Mouse (Mus musculus): ENCODE results near the gene Zc3h15.

The Zc3h15 gene

GRCm38 (mm10) chr2:83673843-83674242, 29.6 kb downstream of the Zc3h15 start:
- no peak for DNase-seq (ENCODE audit: inconsistent age in 2 of 2, low spot score in 1 of 2)

DNA sequence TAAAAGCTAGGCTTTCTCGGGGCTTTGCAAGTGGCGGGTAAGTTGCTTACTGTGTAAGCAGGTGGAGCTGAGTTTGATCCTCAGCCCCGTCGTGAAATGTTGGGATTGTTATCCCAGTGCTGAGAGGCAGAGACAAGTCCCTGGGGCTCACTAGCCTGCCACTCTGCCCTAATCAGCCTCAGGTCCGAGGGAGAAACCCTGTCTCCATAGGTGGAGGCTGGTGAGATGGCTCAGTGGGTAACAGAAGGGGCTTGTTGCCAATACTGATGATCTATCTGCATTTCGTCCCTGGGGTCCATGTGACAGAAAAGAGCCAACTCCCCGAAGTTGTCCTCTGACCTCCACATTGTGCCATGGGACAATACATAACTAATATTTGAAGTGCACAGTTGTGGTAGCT, 30.2 kb downstream of the Zc3h15 start:
- DNase-seq (ENCODE audit: inconsistent age in 2 of 2, low spot score in 1 of 2), result peak in 1 of 2 experiments; percentile 28

- DNase-seq (ENCODE audit: inconsistent age in 2 of 2, low spot score in 1 of 2), result peak; percentile 61 to 79
Observed at GRCm38 (mm10) chr2:83674896-83675295, 30.7 kb downstream of the Zc3h15 start.

DNA sequence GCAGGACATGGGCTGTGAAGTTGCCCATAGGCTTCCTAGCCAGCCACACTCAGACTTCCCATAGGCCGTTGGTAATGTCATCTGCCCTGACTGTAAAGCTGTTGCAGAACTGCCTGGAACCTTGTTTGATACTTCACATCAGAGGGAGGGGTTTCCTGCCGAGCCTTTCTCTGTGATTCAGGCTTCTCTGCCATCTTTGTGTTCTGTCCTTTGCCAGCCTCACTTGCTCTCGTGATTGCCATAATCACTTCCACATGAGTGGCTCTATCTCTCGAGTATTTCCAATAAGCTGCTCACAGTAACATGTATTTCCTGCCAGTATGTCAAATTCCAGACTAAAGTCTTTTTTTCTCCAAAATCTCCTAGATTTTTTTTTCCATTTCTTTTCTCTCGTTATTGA, 31.4 kb downstream of the Zc3h15 start:
- DNase-seq (ENCODE audit: inconsistent age in 2 of 2, low spot score in 1 of 2), result no peak

DNA sequence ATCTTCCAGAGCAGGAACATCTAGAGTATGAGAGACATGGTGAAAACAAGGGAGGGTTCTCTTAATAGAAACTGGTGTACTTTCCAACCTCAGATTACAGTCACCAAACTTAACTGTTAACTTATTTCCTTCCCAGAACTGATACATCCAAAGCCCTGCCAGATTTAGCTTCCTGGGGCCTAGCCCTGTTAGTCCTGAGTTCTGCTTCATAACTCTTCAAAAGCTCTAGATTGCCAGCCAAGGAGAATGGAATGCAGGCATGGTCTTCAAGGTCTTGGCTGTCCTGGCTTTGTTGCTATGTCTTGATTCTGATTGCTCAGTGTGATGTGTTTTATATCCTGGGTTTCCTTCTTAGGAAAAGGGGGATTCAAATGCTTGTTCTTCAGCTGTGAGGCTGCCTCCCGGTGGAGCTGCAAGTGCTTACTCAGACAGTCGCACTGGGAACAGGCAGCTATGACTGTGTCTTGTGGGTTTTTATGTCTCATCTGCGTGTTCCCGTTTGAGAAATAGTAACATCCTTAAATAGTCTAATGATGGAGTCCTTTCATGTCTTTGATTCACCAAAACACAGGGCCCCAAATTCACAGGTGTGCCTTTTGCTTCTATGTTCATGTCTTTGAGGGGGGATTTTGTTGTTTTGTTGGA, 32.1 kb downstream of the Zc3h15 start:
- peak; percentile 23 to 58 for DNase-seq (ENCODE audit: inconsistent age in 2 of 2, low spot score in 1 of 2)

- DNase-seq (ENCODE audit: inconsistent age in 2 of 2, low spot score in 1 of 2), result no peak
Observed at GRCm38 (mm10) chr2:83681332-83681731, 37.1 kb downstream of the Zc3h15 start.

- DNase-seq (ENCODE audit: inconsistent age in 2 of 2, low spot score in 1 of 2), result peak in 1 of 2 experiments; percentile 48
Observed at GRCm38 (mm10) chr2:83681785-83682184, 37.5 kb downstream of the Zc3h15 start.

DNA sequence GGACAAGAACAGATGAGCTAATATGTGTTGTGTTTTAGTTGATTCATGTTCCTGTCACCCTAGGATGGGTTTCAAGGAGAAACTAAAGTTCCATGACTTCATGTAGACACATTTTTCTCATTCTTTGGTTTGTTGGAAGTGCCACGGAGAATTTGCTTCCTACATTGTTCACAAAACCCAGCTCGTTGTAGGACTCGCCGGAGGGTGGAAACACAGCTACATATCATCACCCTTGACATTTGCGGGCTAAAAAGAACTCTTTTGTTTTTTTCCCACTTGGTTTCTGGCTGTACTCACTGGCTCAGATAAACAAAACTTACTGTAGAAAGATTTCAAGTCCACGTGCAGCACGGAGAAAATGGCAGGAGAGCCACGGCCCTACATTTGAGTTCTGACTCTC, 38.0 kb downstream of the Zc3h15 start:
- peak; percentile 27 to 73 for DNase-seq (ENCODE audit: inconsistent age in 2 of 2, low spot score in 1 of 2)

DNA sequence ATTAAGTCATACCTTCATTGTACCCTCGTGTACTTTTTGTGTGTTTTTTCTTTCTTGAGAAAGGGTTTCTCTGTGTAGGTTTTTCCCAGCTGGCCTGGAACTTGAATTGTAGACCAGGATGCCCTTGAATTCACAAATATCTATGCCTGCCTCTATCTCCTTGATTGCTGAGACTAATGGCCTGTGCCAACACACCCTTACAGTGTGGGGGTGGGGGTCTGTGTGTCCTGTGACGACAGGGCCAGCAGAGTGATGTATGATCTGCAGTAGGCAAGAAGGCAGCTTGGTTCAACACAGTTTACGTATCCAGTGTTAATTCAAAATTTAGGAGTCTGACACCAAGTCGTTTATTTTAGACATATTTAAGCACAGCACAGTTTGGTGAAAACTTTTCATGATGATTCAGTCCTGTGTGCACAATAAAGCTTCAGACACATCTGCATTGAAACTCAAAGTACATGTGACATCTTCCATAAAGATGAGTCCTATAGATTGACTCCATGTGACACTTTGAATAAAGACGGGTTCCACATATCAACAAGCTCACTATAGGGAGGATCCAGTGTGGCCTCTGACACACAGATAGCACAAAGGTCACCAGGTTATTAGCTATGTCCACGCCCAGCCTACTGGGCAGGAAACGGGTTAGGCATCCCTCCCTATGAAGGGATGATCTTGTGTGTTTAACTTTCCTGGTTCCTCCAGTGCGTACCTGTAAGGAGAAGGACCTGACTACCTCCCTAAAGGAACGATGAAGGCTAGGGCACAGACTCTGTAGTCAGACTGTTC, 39.7 kb downstream of the Zc3h15 start:
- no peak for DNase-seq (ENCODE audit: inconsistent age in 2 of 2, low spot score in 1 of 2)

DNA sequence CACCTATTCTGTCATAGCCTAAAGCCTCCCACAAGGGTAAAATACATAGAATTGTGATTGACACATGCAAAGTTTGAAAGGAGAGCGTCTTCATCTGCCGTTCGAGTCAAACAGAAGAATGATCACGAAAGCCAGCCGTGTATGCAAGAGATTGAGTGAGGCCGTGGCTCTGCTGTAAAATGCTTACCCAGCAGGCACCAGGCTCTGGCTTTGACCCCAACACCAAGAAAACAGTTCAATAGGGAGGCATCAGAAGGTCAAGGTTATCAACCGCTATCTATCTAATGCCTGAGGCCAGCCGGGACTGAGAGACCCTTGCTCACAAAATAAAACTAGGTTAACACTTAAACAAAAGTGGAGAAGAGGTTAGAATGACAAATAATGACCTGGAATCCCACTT, 40.5 kb downstream of the Zc3h15 start:
- DNase-seq (ENCODE audit: inconsistent age in 2 of 2, low spot score in 1 of 2), result no peak

GRCm38 (mm10) chr2:83690372-83690771, 46.1 kb downstream of the Zc3h15 start:
- DNase-seq (ENCODE audit: inconsistent age in 2 of 2, low spot score in 1 of 2), result no peak

DNA sequence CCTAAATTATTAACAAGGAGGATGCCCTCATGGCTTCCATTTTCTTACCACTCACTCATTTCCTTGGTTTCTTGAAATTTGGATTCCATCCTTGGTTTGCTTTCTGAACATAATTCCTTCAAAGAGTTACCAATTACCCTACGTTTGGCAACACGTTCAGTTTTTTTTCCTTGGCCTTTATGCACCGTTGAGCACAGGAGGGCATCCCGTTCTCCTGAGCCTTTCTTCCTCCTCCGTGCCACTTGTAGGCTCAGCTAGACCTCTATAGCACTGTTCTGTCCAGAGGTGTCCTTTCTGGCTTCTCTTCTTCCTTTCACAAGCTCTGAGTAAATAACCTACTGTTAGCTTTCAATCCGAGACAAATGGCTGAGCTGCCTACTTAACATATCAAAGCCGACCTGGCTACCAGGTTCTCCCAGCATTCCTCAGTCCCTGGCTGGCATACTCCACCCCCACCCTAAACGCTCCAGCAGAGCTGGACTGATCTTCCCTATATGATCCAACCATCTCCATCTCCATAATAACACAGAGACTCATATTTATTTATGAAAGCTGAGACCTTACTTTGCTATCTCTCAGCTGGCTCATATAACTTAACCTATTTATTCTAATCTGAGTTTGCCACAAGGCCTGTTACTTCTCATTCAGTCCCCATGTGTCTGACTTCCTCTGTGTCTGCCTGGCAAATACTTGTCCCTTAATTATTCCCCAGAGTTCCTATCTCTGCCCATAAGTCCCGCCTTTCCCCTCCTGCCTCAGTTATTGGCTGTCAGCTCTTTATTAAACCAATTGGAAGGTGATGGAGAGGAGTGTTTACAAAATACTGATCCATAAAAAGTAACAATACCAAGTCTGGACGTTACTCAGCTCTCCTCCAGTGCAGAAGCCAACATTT, 48.7 kb downstream of the Zc3h15 start:
- no peak for DNase-seq (ENCODE audit: inconsistent age in 2 of 2, low spot score in 1 of 2)

DNA sequence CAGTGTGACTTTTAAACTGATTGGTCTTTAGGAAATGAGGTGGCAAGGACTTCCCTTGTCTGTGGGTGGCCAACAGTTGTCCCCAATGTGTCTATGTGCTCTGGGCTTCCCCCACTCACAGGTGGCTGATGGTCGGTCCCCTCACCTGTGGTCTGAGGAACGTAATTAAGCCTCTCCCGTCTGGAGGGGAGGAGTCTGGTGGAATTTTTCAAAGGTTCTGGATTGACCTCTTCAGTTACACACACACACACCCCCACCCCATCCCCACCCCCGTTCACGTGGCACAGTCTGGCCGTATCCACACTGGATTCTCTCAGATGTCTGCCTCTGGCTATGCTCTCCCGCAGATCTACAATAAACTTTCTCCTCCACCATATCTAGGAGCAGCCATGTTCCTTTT, 49.8 kb downstream of the Zc3h15 start:
- no peak for DNase-seq (ENCODE audit: inconsistent age in 2 of 2, low spot score in 1 of 2)

GRCm38 (mm10) chr2:83695345-83696247, 51.4 kb downstream of the Zc3h15 start:
- DNase-seq (ENCODE audit: inconsistent age in 2 of 2, low spot score in 1 of 2), result no peak

- peak in 1 of 2 experiments; percentile 18 for DNase-seq (ENCODE audit: inconsistent age in 2 of 2, low spot score in 1 of 2)
Observed at GRCm38 (mm10) chr2:83698484-83698883, 54.2 kb downstream of the Zc3h15 start.

GRCm38 (mm10) chr2:83699324-83699723, 55.1 kb downstream of the Zc3h15 start:
- no peak for DNase-seq (ENCODE audit: inconsistent age in 2 of 2, low spot score in 1 of 2)

- no peak for DNase-seq (ENCODE audit: inconsistent age in 2 of 2, low spot score in 1 of 2)
Observed at GRCm38 (mm10) chr2:83700667-83701066, 56.4 kb downstream of the Zc3h15 start.

DNA sequence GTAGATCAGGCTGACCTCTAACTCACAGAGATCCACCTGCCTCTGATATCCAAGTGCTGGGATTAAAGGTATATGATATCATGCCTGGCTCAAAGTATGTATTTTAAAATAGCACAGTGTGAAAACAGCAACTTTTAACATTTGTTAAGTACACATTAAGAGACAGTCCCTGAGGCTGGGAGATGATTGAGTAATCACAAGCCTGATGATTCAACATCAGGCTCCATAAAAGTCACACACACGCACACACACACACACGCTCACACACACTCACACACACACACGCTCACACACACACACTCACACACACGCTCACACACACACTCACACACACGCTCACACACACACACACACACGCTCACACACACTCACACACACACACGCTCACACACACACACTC, 58.2 kb downstream of the Zc3h15 start:
- DNase-seq (ENCODE audit: inconsistent age in 2 of 2, low spot score in 1 of 2), result peak in 1 of 2 experiments; percentile 63

DNA sequence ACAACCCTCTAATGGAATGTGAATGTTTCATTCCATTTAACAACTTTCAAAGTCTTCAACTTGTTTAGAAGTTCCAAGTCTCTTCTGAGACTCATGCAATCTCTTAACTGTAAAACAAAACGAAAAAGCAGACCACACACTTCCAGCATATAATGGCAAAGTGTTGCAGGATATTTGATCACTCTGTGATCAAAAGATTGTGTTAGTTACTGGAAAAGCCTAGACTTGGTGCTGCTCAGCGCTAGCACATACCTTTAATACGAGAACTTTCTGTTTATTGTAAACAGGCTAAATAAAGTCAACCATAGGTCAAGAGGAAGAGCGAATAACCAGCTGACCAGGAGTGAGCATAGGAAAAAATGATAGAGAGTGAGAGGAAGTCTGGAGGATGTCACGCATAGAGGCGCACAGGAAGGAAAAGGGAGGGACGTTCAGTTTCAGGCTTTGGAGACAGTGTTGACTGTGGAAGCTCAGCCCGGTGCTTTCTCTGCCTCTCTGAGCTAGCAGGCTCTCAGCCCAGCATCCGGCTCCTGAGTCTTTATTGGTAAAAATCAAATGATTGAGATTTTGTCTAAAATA, 61.4 kb downstream of the Zc3h15 start:
- DNase-seq (ENCODE audit: inconsistent age in 2 of 2, low spot score in 1 of 2), result no peak

DNA sequence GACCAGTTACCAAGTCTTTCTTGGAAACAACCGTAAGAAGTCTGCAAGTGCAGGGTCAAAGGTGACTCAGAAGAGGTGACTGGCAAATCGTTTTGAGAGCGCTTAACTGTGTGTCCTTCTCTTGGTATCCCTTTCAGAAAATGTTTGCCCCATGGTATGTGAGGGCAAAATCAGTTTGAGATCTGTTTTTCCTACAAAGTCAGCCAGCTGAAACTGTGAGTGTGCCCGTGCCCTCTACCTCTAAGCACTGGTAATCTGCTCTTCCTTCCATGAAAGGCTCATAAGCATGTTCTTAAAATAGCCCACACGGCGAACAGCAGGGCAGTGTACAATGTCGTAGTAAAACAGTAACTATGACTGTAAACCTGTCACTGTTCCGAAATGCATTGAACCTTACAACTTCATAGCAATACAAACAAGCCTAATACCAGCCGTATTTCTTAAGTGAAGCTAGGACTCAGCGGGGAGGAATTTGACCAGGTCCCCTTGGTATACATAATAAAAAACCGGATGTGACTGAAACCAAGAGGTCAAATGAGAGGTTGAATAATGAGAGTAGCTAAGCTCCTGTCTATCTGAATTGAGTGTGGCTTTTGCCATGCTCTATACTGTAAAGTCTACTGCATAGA, 65.8 kb downstream of the Zc3h15 start:
- DNase-seq (ENCODE audit: inconsistent age in 2 of 2, low spot score in 1 of 2), result peak in 1 of 2 experiments; percentile 47
